Mouse (Mus musculus) gastrocnemius, adult 8-10 months (tissue): ENCODE measurements at regions not wholly inside any gene's neighbourhood (a gene's known extent, or its start where the extent isn't known, plus 50 kb on each side); places are given as distances from the start of the nearest gene placed in this dataset.

ENCODE experiments used
- DNase-seq, 2 experiments: peaks; one replicate each; pipeline ENCODE4 v3.0.0; 2022; ENCODE audit warnings: low spot score in 2 of 2

GRCm38 (mm10) chr1:137133734-137134133, 173.5 kb upstream of the Nr5a2 start:
- no peak for DNase-seq

- DNase-seq: no peak
These were observed 170.0 kb upstream of the Nr5a2 start for GRCm38 (mm10) chr1:137130264-137130663.

GRCm38 (mm10) chr1:137129116-137129515, 168.9 kb upstream of the Nr5a2 start:
- DNase-seq: no peak

GRCm38 (mm10) chr1:137117866-137118265, 157.6 kb upstream of the Nr5a2 start:
- DNase-seq: no peak

- DNase-seq: no peak
These were observed 146.2 kb upstream of the Nr5a2 start for GRCm38 (mm10) chr1:137106444-137106843.

GRCm38 (mm10) chr1:137091762-137092161, 131.5 kb upstream of the Nr5a2 start:
- DNase-seq: no peak

- DNase-seq: no peak
These were observed 127.9 kb upstream of the Nr5a2 start for GRCm38 (mm10) chr1:137088148-137088547.

- DNase-seq: no peak
These were observed 126.5 kb upstream of the Nr5a2 start for GRCm38 (mm10) chr1:137086766-137087165.

- DNase-seq: no peak
These were observed 123.3 kb upstream of the Nr5a2 start for GRCm38 (mm10) chr1:137083500-137083899.

- no peak for DNase-seq
These were observed 119.3 kb upstream of the Nr5a2 start for GRCm38 (mm10) chr1:137079401-137080003.

- DNase-seq: no peak
These were observed 114.5 kb upstream of the Nr5a2 start for GRCm38 (mm10) chr1:137074787-137075186.

GRCm38 (mm10) chr1:137073857-137074572, 113.8 kb upstream of the Nr5a2 start:
- no peak for DNase-seq

GRCm38 (mm10) chr1:137060914-137061313, 100.7 kb upstream of the Nr5a2 start:
- no peak for DNase-seq

GRCm38 (mm10) chr1:137053134-137053533, 92.9 kb upstream of the Nr5a2 start:
- DNase-seq: no peak

- DNase-seq: no peak
These were observed 91.3 kb upstream of the Nr5a2 start for GRCm38 (mm10) chr1:137051515-137051914.

- DNase-seq: no peak
These were observed 83.8 kb upstream of the Nr5a2 start for GRCm38 (mm10) chr1:137044076-137044475.

- no peak for DNase-seq
These were observed 82.3 kb upstream of the Nr5a2 start for GRCm38 (mm10) chr1:137042414-137043010.

- DNase-seq: no peak
These were observed 80.7 kb upstream of the Nr5a2 start for GRCm38 (mm10) chr1:137040898-137041297.

GRCm38 (mm10) chr1:137034586-137034985, 74.3 kb upstream of the Nr5a2 start:
- DNase-seq: no peak

- DNase-seq: no peak
These were observed 73.4 kb upstream of the Nr5a2 start for GRCm38 (mm10) chr1:137033679-137034078.

- DNase-seq: no peak
These were observed 63.5 kb upstream of the Nr5a2 start for GRCm38 (mm10) chr1:137023706-137024105.

- no peak for DNase-seq
These were observed 60.3 kb upstream of the Nr5a2 start for GRCm38 (mm10) chr1:137020528-137020927.

GRCm38 (mm10) chr1:137017642-137018041, 57.4 kb upstream of the Nr5a2 start:
- no peak for DNase-seq
